Mouse (Mus musculus) liver, postnatal 0 days (tissue): Measurements from ENCODE around the gene Dnajc12.

Source experiments
- CTCF ChIP-seq: sonication (generic); IDR thresholded peaks from 2 replicates; pipeline ENCODE4 v1.5.1; 2016; ENCODE audit warnings: antibody characterized with exemption, low read depth
- EP300 ChIP-seq: IDR thresholded peaks from 2 replicates; pipeline ENCODE4 v1.6.1; 2016; ENCODE audit warnings: antibody characterized with exemption, low read depth, mild to moderate bottlenecking

GRCm38 (mm10) chr10:63422736-63422992 lies 40.4 kb downstream of the Dnajc12 start:
- TF ChIP-seq CTCF = no peak
- TF ChIP-seq EP300 = no peak
